Mouse (Mus musculus) gastrocnemius, adult 8-10 months (tissue): ENCODE measurements at regions not wholly inside any gene's neighbourhood (a gene's known extent, or its start where the extent isn't known, plus 50 kb on each side); places are given as distances from the start of the nearest gene placed in this dataset.

Source experiments
- DNase-seq, 2 experiments: peaks; one replicate each; pipeline ENCODE4 v3.0.0; 2022; ENCODE audit warnings: low spot score in 2 of 2

- DNase-seq: no peak
Measured at GRCm38 (mm10) chr14:25323542-25324484, 135.2 kb upstream of the Zmiz1 start.

DNA sequence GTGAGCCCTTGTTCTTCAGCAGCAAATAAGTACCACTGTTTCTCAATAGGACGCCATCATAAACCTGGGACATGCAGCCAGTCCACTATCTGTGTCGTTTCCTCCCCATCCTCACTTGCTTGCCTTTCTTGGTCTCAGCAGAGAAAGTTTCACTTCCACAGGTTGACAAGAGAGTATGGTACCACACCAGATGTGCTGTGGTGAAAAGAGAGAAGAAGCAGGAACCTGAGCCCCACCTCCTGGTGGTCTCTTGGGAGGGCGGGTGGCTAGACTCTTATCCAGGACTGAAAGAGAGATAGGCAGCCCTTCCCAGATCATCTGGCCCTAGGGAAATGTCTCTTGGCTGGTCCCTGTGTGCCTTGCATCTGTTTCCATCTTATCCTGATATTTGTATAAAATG, 133.1 kb upstream of the Zmiz1 start:
- no peak for DNase-seq

DNA sequence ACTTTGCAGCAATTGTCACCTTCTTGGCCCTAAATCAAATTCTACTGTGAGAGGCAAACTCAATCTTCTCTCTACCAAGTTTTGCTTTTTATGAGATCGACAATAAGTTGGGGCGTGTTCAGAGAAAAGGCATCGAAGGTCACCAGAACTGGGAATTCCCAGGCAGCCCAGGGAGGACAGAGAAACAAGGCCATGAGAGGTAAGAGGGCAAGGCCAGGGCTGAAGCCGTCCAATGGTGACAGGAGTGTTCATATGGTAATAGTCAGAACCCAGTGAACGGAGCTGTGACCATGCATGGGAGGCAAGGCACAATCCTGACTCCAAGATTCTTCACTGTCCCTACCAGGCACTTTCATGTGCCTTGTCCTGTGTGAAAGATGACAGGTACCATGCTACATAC, 130.8 kb upstream of the Zmiz1 start:
- no peak for DNase-seq

GRCm38 (mm10) chr14:25334186-25334585, 124.8 kb upstream of the Zmiz1 start:
- DNase-seq: no peak

- no peak for DNase-seq
Measured at GRCm38 (mm10) chr14:25336875-25337274, 122.1 kb upstream of the Zmiz1 start.

- DNase-seq: no peak
Measured at GRCm38 (mm10) chr14:25338404-25339051, 120.5 kb upstream of the Zmiz1 start.

DNA sequence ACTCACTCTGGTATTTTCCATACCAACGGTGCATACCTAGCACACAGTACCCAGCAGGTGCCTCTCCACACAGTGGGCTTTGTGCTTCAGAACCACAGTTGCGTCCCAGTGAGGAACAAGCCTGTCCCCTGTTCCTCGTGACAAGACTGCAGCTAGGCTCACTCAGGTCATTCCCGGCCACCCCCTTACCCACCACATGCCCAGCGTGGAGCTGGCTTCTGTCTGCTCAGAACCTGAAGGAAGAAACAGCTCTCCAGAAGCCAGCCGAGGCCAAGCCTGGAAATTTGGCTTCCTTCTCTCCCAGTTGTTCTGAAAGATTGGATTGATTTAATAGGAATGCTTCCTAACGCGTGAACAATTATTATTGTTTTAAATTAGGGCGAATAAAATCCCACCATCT, 118.1 kb upstream of the Zmiz1 start:
- no peak for DNase-seq

DNA sequence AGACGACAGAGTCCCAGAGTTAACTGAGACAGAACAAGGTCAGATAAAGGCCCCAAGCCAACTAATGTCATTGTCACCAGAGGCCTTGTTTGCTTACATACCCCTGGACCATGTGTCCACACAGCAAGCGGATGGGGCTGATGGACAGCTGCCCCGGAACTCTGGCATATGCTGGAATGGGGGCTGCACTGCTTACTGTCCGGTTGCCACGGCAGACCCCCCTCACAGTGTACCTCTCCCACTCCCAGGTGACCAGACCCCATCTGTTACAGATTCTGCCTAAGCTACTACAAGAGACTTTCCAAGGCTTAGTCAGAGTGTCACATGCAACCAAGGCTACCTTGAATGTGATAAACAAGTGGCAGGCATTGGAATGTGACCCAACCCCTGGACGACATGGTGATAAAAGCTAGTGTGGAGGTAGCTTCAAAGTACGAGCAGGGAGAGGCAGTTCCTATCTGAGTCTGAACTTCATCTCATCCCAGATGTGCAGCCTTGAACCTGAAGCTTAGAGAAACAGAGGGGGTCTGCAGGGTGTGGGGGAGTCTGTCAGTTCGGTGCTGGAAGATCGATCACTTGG, 117.0 kb upstream of the Zmiz1 start:
- DNase-seq: no peak

GRCm38 (mm10) chr14:25342865-25343565, 116.0 kb upstream of the Zmiz1 start:
- no peak for DNase-seq

- no peak for DNase-seq
Measured at GRCm38 (mm10) chr14:25345995-25346394, 113.0 kb upstream of the Zmiz1 start.

GRCm38 (mm10) chr14:25346813-25347610, 112.0 kb upstream of the Zmiz1 start:
- DNase-seq: no peak

DNA sequence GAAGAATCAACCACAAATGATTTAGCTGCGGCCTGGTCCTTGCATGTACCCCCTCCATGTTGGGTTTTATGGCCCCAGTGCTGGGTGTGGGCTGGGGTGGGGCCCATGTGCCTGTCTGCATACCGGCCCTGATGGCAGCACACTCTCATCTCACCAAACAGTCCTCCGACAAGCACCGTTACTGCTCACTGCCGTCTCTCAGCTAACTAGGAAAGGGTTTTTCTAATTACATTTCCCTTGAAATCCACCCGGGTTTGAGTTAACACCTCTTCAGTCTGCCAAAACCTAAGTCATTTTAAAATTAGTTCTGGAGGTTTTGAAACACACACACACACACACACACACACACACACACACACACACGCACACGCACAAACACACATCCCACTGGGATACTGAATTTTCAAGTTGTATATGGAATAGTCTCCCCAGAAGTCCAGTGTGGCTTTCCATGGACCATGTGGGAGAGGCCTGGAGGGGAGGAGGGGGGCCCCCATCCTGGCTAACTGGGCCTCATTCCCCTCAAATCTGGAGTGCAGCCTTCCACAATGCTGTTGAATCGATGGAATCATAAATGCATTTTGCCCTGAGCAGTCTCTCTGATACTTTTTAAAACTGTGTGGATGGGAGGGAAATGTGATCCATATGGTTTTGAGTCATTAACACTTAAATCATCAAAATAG, 108.6 kb upstream of the Zmiz1 start:
- DNase-seq: no peak

DNA sequence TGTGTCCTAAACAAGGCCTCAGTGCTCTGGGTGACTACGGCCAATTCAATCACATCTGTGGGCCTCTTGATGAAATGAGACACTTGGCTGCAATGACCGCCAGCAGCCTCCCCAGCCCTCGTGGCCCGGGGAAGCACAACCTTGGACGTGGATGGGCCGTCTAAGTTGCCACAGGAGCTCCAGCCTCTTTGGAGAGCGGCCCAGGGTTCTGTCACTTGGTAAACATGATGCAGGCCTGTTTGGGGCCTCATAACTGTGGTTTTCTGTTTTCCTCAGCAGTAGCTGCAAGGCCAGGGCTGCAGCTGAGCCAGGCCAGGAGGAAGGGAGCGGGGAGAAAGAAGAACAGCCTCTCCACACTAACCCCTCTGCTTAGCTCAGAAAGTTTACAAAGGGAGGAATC, 105.2 kb upstream of the Zmiz1 start:
- DNase-seq: peak; percentile 76 to 84

- DNase-seq: no peak
Measured at GRCm38 (mm10) chr14:25354288-25354850, 104.6 kb upstream of the Zmiz1 start.

GRCm38 (mm10) chr14:25357805-25358204, 101.2 kb upstream of the Zmiz1 start:
- no peak for DNase-seq

DNA sequence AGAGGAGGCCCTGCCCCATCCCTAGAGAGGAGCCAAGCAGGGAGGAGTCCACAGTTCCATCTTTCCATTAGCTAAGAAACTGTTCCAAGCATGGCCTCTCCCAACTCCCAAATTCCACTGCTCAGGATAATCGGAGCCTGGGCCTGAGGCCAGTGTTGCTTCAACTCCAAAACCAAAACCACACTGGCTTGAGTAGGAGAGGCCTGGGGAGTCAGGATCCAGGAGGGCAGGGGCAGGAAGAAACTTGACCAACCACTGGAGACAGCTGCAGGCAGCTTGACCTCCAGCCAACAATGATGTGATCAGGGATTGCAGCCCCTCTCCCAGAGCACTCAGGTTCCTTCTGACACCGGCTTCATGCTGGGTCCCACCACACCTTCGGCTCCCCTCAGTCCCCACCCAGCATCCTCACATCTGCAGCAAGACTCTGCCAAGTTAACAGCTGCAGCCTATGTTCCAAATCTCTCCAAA, 99.1 kb upstream of the Zmiz1 start:
- peak; percentile 51 to 73 for DNase-seq

GRCm38 (mm10) chr14:25360726-25361125, 98.3 kb upstream of the Zmiz1 start:
- no peak for DNase-seq

GRCm38 (mm10) chr14:25361129-25361528, 97.9 kb upstream of the Zmiz1 start:
- DNase-seq: no peak

GRCm38 (mm10) chr14:25362771-25363170, 96.2 kb upstream of the Zmiz1 start:
- no peak for DNase-seq
